Mouse (Mus musculus): ENCODE results near the gene Carmil1. TPM values are rescaled to one million over a fixed set of nuclear protein-coding genes. Genes with fewer than 3 reads are reported as not detected.
"Not testable (repeated sequence)": the region's sequence is repeated elsewhere in the genome, so short reads cannot be mapped to it uniquely, and the experiment has no call there.

Carmil1 gene
- total RNA-seq, 1 experiment from 2014 or later: 84.5 TPM

- DNase-seq: no peak
Measured at GRCm38 (mm10) chr13:24152610-24153009, 128.0 kb downstream of the Carmil1 start.

DNA sequence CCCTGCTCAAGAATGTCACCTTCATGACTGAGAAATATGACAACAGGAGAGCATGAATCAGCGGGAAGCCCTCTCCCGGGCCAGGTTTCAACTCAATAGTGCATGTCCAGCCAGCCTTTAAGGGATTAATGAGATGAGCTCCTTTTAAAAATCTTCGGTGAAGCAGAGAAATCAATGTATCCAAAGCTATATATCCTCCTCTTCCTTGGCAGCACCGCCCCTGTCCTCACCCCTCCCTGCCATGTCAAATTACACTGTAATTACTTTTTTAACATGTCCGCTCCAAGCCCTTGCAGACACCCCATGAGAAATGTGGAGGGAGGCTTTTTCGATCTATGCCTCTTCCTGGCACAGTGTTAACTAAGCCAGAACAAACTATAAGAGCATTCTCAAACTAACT, 129.3 kb downstream of the Carmil1 start:
- DNase-seq: no peak

DNA sequence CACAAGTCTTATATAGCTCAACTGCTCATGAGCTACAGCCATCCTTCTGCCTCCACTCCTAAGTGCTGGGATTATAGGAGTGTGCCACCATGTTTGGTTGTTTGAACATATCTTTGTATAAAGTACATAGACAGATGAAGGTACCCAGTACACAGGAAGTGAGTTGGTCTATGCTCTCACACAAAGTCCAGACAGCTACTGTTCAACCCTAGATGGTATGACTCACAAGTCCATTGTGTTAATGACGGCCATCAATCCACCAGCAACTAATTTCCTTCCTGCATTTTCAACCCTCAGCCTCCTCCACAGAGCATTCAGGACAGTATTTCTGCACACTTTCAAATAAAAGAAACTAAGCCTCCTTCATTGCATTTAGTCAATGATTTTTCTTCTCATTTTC, 132.0 kb downstream of the Carmil1 start:
- DNase-seq: no peak

DNA sequence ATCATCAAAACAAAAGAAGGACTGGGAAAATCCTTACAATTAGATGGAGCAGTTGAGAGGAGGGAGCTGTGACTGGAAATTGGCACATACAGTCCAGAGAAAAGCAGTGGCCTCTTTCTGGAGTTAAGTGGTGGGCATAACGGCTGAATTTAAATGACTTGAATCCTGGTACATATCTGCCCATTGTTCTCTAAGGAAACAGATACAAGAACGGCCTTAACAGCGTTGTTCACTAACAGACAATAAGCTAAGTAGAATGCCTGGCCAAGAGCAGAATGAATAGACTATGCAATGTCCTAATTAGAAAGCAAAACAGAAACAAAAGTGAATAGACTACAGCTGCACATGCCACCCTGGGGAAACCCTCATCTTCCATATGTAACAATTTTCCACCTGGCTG, 133.6 kb downstream of the Carmil1 start:
- no peak for DNase-seq

GRCm38 (mm10) chr13:24146541-24146940, 134.1 kb downstream of the Carmil1 start:
- no peak for DNase-seq

DNA sequence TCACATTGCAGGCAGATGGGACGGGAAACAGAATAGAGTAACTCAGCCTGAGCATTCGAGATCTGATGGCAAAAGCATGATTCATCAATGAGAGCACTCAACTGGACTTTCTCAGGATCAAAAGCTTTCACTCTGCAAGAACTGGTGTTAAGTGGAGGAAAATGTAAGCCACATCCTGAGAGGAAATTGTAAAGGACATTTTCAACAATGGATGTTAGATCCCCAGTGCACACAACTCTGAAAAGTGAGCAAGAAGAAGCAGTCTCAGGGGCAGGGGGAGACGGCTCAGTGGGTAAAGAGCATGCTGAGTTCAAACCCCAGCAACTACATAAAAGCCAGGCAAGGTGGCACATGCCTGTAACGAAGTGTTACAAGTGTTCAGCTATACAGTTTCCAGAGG, 135.7 kb downstream of the Carmil1 start:
- no peak for DNase-seq

DNA sequence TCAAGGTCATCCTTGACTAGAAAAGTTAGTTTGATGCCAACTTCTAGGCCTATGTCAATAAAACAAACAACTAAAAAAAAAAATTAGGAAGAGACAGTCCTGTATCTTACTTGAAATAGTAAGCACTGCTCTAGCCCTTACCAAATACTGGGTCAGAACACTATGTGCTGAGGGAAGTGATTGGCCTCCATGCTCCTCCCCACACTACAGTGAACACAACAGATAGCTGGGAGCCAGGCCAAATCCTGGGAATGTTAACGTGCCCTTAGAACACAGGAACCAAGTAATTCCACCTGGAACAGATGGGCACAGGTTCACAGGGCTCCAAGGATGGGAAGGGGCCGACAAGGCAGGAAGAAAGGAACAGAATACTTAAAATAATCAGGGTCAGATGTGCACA, 136.5 kb downstream of the Carmil1 start:
- peak; percentile 20 for DNase-seq

DNA sequence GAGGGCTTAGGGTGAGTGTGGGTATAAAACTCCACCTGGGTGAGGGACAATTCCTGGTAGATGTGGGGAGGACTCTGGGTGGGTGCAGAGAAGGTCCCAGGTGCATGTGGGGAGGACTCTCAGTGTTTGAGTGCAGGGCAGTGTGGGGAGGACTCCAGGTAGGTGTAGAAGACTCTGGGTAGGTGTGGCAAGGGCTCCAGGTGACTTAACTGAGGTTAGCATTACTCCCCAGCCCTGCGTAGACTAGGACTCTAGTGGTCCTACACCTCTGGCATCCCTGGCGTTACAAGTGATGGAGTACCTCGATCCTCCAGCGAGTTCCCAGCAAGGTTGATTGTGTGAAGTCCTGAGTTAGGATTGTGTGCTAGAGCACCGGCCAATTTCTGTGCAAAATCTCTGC, 143.8 kb downstream of the Carmil1 start:
- no peak for DNase-seq

- peak; percentile 22 for DNase-seq
Measured at GRCm38 (mm10) chr13:24135282-24136230, 145.0 kb downstream of the Carmil1 start.

DNA sequence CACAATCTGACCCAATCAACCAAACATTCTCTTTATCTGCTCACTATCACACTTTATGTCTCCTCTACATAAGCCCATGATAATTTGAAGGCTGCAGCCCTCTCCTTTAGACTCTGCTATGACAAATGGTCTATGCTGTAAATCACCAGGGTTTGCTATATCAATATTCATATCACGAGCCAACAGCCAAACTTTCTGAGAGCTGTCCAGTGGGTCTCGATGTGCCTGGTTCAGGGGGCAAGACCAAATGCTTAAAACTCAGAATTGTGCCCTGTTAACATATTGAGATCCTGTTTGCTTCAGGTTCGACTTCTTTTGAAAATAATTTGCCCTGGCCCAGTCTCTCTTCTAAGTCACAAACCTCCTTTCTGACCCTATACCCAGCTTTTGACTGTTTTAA, 147.7 kb downstream of the Carmil1 start:
- DNase-seq: no peak

GRCm38 (mm10) chr13:24131319-24131718, 149.3 kb downstream of the Carmil1 start:
- DNase-seq: no peak

DNA sequence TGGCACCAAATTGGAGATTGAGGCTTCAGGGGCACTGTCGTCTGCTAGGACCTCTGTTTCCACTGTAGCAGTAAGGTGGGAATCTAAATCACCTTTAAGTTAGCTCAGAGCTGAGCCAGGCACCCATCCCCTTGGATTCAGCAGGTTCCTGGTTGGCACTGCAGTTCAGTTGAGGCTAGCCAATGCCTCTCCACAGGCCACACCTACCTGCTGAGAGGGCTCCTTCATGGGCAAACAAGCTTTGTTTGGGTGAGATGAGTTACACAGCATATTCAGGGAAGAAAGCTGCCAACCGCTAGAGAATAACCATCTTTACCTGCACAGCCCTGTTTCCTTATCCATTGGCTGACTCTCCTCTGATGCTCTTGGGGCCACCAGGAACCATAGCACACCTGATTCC, 149.9 kb downstream of the Carmil1 start:
- DNase-seq: no peak

- no peak for DNase-seq
Measured at GRCm38 (mm10) chr13:24128731-24129130, 151.9 kb downstream of the Carmil1 start.

GRCm38 (mm10) chr13:24125865-24126264, 154.7 kb downstream of the Carmil1 start:
- no peak for DNase-seq

DNA sequence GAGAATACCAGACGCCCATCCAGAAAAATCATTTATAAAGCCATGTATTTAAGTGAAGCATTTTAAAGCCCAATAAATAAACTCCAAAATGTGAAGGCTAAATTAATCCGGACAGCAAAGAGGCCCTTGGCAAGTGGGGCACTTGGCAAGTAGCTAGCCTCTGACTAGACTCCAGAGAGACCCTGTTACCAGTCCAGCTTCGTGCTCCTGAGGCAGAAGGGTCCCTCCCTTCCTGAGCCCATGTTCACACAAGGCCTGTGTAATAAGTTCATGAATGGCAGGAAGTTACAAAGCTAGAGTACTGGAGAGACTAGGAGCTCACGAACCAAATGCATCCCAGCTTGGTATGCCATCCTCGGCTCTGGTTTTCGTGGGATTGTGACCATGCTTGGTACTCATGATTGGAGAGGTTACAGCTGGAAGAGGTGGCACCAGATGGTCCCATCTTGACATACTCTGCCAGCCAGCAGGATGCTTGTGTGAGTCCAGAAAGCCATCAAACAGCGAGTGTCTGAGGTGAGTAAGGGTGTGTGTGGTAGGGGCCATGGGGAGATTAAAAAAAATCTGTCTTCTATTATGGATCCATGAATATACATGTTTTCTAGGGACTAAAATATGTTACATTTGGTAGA, 163.3 kb downstream of the Carmil1 start:
- peak; percentile 15 for DNase-seq

GRCm38 (mm10) chr13:24112689-24113348, 167.8 kb downstream of the Carmil1 start:
- peak; percentile 25 for DNase-seq

- DNase-seq: no peak
Measured at GRCm38 (mm10) chr13:24110329-24110728, 170.3 kb downstream of the Carmil1 start.

DNA sequence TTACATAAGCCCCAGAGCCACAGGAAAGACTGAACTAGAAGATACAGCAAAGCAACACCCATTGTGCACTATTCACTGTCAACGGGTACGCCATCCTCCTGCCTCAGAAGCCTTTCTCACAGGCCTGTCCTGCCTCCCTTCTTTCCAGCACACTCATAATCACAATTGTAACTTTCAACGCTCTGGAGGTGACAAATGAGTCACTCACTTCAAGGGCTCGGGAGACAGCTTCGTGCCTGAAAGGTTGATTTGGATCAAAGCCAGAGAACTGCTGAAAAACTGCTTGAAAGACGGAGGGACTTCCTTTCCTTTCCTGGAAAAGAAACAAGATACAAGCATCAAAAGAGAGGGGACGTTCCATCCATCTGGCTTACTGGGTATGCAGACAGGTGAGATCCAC, 172.3 kb downstream of the Carmil1 start:
- no peak for DNase-seq

DNA sequence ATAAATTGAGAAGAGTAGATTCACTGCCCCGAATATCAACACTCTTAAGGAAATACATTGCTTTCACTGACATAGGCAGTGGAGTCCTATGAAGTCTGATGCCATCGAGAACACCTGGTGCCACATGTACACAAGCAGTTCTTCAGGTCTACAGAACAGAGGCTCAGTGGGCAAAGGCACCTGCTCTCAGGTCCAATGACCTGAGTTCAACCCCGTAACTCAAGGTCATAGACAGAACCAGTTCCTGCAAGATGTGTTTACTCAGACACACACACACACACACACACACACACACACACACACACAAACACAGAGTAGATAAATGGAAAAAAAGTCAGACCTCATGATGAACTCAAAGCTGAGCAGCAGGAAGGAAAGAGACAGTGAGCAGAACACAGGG, 173.5 kb downstream of the Carmil1 start:
- no peak for DNase-seq

- DNase-seq: no peak
Measured at GRCm38 (mm10) chr13:24105838-24106237, 174.8 kb downstream of the Carmil1 start.

DNA sequence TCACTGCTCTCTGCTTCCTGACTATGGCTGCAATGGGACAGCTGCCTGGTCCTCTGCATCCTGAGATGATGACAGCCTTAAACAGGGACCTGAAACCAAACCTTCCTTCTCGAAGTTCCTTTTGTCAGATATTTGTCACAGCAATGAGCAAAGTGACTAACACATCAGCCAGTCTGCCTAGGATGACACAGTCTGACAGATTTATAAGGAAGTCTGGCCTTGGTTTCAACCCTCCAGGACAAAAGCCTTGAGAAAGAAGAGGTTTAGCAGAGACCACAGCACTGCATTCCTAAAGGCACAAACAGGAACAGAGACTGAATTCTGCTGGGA, 175.3 kb downstream of the Carmil1 start:
- DNase-seq: no peak

DNA sequence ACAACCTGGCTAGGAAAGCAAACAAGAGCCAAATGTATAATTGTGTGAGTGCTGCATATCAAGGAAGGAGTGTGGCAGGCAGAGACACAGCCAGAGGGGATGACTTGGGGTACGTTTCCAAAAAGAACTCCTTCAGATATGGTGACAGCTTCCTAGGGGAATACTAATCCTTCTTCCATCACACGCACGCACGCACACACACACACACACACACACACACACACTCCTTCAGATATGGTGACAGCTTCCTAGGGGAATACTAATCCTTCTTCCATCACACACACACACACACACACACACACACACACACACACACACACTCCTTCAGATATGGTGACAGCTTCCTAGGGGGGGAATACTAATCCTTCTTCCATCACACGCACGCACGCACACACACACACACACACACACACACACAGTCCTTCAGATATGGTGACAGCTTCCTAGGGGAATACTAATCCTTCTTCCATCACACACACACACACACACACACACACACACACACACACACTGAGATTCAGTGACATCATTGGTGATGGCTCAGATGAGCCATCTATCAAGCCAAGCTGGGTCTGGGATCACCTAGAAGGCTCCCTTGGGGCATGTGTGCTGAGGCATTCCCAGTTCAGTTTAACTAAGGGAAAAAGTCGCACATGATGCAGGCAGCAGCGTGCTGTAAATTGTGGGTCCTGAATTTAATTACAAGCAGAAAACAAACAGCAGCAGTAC, 175.8 kb downstream of the Carmil1 start:
- DNase-seq: not testable (repeated sequence)

DNA sequence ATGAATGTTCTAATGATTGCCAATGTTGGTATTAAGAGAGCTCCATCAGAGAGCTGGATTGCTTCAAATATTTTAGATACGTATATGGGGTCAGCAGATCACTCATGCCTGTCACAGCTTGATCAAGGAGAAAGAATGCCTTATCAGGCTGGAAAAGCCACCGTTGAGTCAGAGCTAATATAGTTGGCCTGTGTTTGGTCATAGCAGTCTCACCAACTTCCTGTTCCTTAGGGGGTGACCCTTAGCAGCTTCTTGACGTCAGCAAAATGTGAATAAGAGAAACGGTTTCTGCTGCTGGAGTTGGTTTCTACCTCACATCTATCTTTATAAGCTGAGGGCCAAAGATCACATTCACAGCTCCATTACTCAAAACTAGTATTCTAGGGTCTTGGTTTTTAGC, 176.6 kb downstream of the Carmil1 start:
- no peak for DNase-seq

Measured in adrenal gland, postnatal 25 days (tissue).